Mouse (Mus musculus) mature B cell (primary cell): ENCODE measurements around the gene Olfr1471.
"Not testable (repeated sequence)": the region's sequence is repeated elsewhere in the genome, so short reads cannot be mapped to it uniquely, and the experiment has no call there.

Experiments used
- in situ Hi-C: fragments of 300-500 bp; cut with MboI; formaldehyde crosslinking; loops from 2 replicates; pipeline ENCODE4 v1.14.3; 2019

Gene Olfr1471

GRCm38 (mm10) chr19:13443109-13443508 lies at the start of gene Olfr1471:
Gene Olfr1471, plus strand, starts transcription at chr19:13443409.
- in situ Hi-C loops = not testable (repeated sequence)

- in situ Hi-C loops = no loop called here
These were observed 35.7 kb upstream of the Olfr1471 start, which contains the start of gene Olfr1469 for GRCm38 (mm10) chr19:13407549-13407948. Gene Olfr1469, plus strand, starts transcription at chr19:13407849.

GRCm38 (mm10) chr19:13455986-13456385 lies 12.8 kb downstream of the Olfr1471 start, which contains the start of gene Olfr1472:
Gene Olfr1472, minus strand, starts transcription at chr19:13456086.
- in situ Hi-C loops = no loop called here

GRCm38 (mm10) chr19:13469265-13469664 lies 26.1 kb downstream of the Olfr1471 start, which contains the start of gene Olfr1474:
Gene Olfr1474, plus strand, starts transcription at chr19:13469565.
- in situ Hi-C loops = not testable (repeated sequence)

- in situ Hi-C loops = no loop called here
These were observed 36.9 kb downstream of the Olfr1471 start, which contains the start of gene Olfr1475 for GRCm38 (mm10) chr19:13480096-13480495. Gene Olfr1475, minus strand, starts transcription at chr19:13480196.

- in situ Hi-C loops = no loop called here
These were observed 57.0 kb downstream of the Olfr1471 start, which contains the start of gene Olfr1477 for GRCm38 (mm10) chr19:13500246-13500645. Gene Olfr1477, plus strand, starts transcription at chr19:13500546.
